Mouse (Mus musculus) kidney, adult 2 months (tissue): ENCODE measurements around the gene Ube4a.

Source experiments
- CTCF ChIP-seq: fragments of 200-500 bp; conservative IDR thresholded peaks from 2 replicates; pipeline ENCODE4 v1.5.1; 2011; ENCODE audit warnings: low read depth, mild to moderate bottlenecking, control low read depth, low read length, moderate library complexity, mixed read lengths; ENCODE audit not compliant: insufficient read depth, insufficient read length
- POLR2A ChIP-seq: fragments of 200-500 bp; IDR thresholded peaks from one replicate; pipeline ENCODE4 v1.6.1; 2011; ENCODE audit warnings: low read depth, low read length, control low read depth

DNA sequence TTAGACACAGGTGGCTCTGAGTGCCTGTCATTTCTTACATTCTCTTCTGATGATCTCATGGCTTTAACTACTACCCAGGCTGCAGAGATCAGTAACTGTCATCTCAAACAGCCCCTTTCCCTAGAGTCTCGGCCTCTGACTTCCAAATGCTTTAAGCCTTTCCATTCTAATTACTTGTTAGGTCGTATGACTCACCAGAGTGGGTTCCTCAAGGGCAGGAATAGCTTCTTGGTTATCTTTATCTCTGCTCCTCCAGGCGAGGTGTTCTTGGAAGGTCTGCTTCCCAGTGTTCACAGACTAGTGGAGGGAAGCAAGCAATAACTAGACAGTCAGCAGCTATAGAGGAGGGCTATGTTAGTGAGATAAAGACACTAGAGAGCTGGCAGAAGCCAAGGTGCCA lies 72.7 kb downstream of the Ube4a start:
- TF ChIP-seq CTCF (no peak), POLR2A (no peak)
